Mouse (Mus musculus) monocyte, adult 2 months (primary cell): ENCODE measurements at regions not wholly inside any gene's neighbourhood (a gene's known extent, or its start where the extent isn't known, plus 50 kb on each side); places are given as distances from the start of the nearest gene placed in this dataset.

Experiments used
- DNase-seq, 2 experiments: peaks; one replicate each; pipeline ENCODE4 v3.0.0; 2022; ENCODE audit warnings: low spot score in 2 of 2, low read depth in 1 of 2

DNA sequence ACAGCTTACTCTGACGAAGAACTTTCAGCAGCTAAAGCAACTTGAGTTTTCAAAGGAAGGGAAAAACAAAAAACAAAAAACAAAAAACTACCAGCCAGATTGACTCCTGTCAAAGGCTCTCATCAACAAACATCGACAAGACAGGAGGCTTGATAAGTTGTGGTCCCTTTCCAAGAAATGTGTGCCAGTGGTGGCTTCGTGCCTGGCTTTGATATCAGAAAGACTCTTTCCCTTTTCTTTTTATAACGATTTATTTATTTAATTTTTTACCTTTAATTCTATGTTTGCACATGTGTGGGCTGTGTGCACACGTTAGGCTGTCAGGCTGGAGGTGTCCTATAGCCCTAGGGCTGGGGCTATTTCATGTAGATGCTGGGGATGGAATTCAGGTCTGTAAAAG is 60.4 kb downstream of the Dact1 start:
- DNase-seq: no peak

DNA sequence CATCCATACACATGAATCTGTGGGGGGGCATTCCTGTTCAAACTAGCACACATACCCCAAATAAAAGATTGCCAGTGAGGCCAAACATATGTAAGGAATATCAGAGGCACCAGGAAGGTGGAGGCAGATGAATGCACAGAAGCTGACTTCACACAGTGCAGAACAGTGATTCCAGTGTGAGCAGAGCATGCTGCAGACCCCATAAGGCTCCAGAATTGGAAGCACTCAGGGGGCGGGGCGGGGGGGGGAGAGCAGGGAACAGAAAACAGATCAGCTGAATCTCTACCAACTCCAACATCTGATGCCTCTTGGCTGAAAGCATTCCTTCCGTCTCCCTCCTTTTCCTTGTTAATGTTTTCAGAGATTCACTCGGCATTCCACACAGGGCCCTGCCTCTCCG is 62.3 kb downstream of the Dact1 start:
- DNase-seq: no peak

DNA sequence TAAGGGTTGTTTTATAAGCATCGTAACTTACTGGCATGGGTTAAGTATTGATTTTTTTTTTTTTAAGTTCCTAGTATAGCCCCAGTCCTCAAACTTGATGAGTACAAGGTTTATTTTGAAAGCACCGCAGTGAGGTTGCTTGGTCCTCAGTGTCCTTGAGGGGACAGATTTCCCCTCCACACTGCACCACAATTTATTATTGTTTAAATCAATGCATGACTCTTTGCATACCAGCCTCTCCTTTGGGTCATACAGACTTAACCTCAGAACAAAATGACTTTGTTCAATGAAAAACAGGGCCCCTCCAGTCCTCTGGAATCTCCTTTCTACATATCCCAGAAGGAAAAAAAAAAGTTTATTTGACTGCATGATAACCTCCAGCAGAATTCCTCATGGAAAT is 63.9 kb downstream of the Dact1 start:
- DNase-seq: no peak

- DNase-seq: no peak
These were observed 66.8 kb downstream of the Dact1 start for GRCm38 (mm10) chr12:71376446-71376845.

GRCm38 (mm10) chr12:71376966-71377365 is 67.3 kb downstream of the Dact1 start:
- DNase-seq: no peak

DNA sequence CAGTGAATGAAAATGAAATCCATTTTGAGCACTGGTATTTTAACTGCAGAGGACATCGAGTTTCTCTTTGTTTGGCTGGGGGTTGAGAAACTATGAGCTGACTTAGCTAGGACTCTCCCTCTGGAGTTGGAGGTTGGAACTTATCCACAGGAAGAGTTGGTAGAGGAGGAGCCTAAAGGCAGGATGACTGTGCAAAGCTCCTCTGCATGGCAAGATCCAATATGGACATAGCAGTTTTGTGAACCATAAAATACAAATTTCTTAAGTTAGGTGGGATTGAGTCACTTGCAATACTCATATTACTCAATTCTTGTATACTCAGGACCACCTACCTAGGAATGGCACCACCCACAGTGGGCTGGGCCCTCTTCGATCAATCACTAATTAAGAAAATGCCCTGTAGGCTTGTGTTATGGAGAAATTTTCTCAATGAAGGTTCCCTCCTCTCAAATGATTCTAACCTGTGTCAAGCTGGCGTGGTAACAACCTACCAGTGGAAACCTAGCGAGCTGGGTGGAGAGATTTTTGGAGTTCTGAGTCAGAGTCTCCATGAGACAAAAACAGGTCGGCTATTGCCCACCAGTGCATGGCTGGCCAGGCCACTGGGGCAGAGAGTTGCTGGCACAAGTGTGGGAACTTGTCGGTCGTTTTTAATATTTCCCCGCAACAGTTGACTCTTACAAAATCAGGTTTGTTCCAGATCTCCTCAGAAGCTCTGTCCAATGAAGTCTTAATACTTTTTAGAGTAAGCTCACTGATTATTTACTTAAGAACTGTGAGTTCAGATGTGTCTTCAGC is 70.1 kb downstream of the Dact1 start:
- DNase-seq: no peak

- no peak for DNase-seq
These were observed 70.7 kb downstream of the Dact1 start for GRCm38 (mm10) chr12:71380424-71380761.

DNA sequence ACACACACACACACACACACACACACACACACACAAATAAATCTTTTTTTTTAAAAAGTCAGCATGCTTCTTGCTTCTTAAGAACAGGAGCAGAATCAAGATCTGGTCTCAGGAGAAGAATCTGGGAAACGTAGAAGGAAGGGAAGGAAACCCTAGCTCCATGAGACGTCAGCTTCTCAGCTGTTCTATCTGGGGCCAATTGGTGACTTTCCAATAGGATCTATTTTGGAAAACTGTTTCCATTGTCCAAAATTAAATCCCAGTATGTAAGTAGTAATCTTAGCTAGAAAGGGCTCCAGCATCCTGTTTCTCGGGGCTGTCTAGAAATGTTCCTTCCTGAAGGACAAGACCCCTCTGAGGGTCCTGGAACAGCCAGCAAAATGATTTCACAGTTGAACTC is 76.6 kb downstream of the Dact1 start:
- DNase-seq: no peak

- no peak for DNase-seq
These were observed 81.8 kb downstream of the Dact1 start for GRCm38 (mm10) chr12:71391481-71391880.

DNA sequence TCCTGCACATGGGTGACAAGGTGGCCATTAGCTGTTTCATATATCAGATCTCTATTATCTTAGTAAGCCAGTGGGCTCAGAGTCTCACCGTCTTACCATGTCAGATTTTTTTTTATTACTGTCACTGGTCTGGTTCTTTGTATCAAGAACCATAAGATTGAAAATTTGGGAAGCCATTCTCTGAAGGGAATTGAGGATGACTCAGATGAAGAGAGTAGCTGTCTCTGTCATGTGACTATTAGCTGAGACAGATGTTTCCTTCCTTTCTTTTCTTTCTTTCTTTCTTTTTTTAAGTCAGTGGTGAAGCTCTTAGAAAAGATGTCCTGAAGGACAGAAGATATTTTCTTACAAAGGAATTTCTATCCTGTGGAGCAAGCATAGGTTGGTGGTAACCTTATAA is 84.1 kb downstream of the Dact1 start:
- DNase-seq: no peak

DNA sequence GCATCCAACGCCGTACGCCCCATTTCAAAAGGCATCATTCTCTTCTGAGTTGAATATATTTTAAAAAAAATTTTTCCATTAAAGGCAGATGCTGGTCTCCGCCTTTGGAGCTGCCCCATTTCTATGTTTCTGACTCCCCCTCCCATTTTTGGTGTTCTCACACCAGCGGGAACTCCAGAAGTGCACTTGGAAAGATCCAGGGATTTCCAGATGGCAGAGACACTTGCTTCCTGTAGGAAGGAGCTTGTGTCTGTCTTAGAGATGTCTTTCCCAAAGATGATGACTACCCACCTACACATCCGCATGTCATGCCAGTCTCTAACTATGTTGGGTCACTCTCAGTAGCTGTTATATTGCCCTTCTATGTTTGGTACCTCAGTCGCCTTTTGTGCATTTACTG is 87.8 kb downstream of the Dact1 start:
- DNase-seq: no peak

DNA sequence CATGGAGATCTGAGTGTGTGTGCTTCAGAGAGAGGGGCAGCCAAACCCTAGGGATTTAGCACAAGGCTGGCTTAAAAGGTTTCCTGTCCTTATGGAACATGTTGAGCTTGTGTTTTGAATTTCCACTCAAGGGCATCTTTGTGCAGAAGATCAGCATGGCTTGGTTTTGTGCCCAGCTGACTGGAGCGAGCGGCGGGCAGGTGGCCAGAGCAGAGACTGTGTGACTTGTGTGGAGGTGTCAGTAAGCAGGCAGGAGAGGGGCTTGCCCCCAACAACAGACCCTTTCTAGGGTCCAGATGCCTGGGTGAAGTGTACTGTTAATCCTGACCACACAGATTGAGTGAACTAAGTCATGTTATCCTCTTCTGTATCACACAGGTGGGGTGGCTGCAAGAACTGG is 89.0 kb downstream of the Dact1 start:
- no peak for DNase-seq

DNA sequence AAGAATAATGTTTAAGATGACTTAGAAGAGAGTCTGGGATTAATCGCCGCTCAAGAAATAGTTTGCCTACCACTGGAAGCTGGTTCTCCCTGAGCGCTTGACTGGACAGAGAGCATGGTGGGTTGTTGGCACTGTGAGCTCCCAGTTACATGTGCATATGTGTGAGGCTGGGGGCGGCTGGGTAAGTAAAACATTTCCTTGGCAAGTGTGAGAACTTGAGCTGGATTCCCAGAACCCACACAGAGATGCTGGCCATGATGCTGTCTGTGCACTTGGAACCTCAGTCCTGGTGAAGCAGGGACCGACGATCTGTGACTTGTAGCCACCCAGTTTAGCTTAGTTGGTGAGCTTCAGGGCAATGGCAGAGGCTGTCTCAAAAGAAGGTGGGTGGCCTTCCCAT is 90.5 kb downstream of the Dact1 start:
- DNase-seq: no peak

- no peak for DNase-seq
These were observed 92.1 kb downstream of the Dact1 start for GRCm38 (mm10) chr12:71401621-71402416.

DNA sequence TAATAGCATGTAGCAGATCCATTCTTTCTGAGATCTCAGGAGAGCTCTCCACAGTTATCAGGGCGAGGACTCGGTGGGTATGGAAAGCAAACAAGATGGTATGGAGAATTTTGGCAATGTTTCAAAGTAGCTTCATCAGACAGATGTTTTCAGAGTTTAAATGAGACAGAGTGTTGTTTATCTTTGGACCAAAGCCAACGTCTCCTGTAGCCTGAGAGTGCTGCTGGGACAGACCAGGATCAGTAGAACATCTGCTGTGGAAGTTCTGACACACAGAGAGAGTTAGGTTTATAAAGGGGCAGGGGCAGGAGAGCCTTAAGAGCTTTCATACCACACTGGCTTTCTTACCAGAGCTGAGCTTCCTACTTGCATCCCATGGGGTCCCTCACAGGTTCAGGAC is 97.6 kb downstream of the Dact1 start:
- no peak for DNase-seq

DNA sequence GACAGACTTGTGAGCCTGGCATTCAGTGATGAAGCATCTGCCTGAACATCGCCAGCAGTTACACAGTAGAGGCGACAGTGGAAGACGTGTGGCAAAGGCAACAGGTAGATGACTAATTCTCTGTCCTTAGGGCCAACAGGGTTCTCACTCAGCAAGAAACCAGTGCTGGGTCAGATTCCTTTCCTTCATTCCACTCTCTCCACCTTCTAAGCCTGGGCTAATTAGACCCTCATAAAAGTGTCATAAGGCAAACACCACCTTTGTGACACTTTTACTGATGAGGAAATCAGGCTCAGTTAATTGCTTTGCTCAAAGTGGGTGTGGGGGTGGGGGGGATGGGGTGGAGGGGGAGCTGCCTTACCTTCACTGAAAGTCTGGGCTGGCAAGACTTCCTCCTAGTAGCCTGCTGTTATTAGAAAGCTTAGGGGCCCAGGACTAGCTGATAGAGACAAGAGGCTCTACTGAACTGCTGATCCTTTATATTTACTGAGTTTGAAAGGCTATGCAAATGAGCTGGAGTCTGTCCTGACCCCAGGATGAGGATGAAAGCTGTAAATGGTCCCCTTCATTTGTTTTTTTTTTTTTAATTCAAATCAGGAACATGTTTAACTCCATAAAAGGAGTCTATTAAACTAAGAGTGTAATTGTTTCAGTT is 98.8 kb downstream of the Dact1 start:
- DNase-seq: no peak

DNA sequence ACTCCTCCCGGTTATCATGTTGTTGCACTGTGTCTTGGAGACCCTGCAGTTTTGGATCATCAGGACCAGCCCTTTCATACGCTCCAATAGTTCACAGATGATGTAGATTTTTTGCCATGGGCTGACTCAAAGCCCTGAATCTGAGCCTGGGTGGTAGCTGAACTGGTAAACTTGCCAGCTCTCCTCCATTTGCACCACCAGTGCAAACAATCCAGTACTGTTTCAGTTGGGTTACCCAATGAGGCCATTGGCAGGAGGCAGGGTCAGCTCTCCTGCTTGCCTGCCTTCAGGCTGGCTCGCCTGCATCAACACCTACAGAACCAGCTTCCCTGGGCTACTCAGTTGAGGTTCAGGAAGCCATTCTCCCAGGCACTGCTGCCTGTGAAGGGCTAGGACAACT is 102.6 kb downstream of the Dact1 start:
- no peak for DNase-seq

DNA sequence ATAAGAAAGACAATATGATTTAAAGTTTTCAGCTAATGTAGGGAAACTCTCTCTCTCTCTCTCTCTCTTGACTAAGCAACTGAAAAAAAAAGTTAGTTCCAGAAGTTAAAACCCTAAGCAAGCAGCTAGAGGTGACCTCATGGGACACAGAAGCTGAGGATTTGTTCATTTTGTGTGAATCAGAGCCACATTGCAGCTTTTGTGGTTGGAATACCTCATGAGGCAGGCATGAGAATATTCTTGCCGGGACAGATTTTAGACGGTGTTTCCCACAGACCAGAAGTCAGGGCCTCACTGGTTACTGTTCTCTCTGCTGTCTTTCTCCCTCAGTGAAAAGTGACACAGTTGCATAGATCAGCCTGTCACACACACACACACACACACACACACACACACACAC is 107.3 kb downstream of the Dact1 start:
- no peak for DNase-seq

- DNase-seq: no peak
These were observed 108.5 kb downstream of the Dact1 start for GRCm38 (mm10) chr12:71418186-71418585.

GRCm38 (mm10) chr12:71419161-71419560 is 109.5 kb downstream of the Dact1 start:
- DNase-seq: no peak

GRCm38 (mm10) chr12:71426023-71426719 is 116.5 kb downstream of the Dact1 start:
- no peak for DNase-seq

- no peak for DNase-seq
These were observed 118.3 kb downstream of the Dact1 start for GRCm38 (mm10) chr12:71427974-71428373.
